Mouse (Mus musculus) telencephalon, adult 2 months (tissue): ENCODE data around the gene Glp2r.

Experiments used
- DNase-seq: peaks from one replicate; pipeline ENCODE4 v3.0.0-alpha.2; 2011; ENCODE audit warnings: low read depth, low spot score

Gene Glp2r

GRCm38 (mm10) chr11:67636905-67637586 is 133.9 kb downstream of the Glp2r start:
- DNase-seq: no peak

DNA sequence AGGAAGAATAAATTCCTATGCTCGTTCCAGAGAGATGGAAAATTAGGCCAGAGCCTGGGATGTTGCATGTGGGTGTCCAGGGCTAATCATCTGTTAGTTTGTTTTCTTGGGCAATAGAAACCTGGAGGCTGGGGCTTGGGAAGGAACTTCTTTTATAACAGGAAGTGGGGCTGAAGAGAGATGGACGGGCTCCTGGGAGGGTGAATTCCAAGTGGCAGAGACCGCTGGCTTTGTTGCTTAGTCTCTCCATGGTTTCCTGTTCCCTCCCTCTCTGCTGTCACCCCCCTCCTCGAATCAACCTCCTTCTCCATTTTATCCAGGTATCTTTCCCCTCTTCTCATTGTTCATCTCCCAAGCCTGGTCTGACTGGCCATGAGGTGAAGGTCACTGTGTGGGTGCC is 134.8 kb downstream of the Glp2r start:
- DNase-seq: no peak

DNA sequence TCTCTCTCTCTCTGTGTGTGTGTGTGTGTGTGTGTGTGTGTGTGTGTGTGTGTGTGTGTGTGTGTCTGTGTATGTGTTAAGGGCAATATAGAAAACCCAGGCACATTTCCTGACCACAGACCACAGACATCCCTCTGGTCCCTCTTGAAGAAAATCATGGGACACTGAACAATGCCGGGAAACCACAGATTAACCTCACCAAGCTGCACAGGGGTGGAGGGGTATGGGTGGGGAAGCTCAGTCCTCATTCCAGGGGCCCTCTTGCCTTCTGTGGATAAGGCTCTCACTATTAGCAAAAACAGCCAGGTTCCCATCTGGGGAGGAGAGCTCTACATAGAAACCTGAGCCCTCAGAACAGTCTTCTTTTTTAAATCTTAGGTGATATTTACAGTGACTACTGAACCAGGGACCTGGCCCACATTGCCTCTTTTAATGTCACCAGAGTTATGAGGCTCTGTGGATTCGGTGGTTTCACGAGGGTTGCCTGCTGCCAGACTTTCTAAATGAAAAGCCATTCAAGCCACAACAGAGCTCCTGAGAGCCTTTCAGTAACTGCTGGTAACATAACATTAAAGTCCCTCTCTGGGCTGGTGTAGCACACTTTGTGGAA is 137.2 kb downstream of the Glp2r start:
- no peak for DNase-seq

DNA sequence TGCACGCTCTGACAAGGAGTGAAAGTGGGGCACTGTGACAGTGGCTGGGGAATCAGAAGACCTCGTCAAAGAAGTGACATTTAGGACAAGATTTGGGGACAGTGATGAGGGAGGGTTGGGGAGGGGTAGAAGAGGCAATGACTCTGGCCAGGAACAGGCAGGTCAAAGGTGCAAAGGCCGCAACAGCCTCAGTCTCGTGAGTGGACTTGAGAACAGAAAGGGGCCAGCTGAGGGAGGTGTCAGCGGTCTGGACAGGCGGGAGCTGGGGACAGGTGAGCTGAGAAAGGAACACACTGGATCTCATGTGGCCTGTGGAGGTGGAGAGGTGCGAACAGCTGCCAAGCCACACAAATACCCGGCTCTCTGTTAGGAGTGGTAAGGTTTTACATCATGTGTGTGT is 138.0 kb downstream of the Glp2r start:
- DNase-seq: no peak

GRCm38 (mm10) chr11:67628522-67628921 is 142.4 kb downstream of the Glp2r start:
- no peak for DNase-seq

DNA sequence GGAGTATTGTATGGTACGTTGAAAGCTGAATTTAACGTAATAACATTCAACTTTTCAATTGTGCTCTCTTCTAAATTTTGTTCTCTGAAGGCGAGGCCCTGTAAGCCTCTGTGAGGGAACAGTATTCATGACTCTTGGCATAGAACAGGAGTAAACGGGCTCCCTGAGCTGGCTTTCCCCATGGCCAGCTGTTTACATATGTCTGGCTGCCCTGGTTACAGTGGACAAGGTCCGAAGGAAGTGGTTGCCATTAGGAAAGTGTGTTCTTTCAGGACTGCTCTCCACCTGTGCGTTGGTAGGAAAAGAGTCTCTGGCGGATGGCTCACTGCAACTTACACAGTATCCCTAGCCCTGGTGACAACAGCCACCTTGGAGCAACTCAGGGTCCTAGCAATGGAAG is 143.8 kb downstream of the Glp2r start:
- DNase-seq: no peak

GRCm38 (mm10) chr11:67622340-67622739 is 148.6 kb downstream of the Glp2r start:
- DNase-seq: no peak

DNA sequence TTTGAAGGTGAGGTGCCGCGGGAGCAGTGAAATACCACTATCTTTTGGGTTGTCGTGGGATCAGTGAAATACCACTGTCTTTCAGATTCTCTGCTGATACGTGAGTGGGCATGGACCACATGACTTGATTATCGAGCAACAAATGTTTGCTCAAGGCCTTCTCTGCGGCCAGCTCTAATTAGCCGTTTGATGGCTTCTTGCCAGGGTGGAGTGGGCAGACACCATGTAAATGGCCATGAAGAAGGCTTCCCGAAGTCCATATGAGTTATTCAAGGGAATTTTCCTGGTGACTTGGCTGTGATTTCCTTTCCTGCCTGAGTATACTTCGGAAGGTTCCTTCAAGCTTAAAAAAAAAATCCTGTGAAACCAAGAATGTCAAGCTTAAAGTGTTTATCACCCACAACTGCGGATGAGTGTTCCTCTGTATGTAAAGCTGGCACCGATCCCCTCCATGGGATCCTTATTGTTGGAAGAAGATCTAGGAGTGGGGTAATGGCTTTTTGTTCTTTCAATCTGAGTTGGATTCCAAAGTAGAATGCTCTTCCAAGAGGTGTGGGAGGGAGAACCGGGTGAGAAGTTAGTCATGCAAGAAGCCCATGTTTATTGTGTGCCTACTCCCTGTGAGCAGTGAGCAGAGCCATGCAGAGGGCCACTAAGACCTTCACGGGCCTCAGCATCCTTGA is 154.3 kb downstream of the Glp2r start:
- peak; percentile 89 for DNase-seq

DNA sequence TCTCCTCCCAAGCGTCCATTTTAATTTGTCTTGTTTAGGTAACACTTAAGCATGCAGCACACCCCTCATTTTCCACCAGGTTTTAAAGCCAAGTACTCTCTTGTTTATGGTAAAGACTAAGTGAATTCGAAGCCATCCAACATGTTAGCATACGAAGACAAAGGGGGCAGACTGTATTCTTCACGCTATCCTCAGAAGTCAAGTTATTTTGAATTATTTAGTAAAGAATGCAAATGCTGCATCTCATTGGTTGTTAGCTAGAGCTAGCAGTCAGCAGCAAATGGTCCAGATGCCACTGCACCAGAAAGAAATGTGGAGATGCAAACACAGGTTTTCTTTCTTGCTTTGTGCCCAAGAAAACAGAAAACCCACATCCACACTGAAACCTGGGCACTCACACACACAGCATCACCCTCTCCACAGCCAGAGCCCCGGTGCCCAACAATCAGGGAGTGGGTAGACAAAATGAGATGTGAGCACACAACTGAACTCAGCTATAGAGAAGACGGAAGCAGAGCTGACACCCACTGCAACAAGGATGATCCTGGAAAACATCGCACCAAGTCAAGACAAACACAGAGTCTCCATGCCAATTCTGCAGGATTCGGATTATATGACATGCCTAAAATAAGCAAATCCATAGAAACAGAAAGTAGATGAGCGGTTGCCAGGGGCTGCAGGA is 158.7 kb downstream of the Glp2r start:
- DNase-seq: no peak
